Mouse (Mus musculus) layer of hippocampus, adult 18-20 months (tissue): ENCODE measurements at regions not wholly inside any gene's neighbourhood (a gene's known extent, or its start where the extent isn't known, plus 50 kb on each side); places are given as distances from the start of the nearest gene placed in this dataset.
"Not testable (repeated sequence)": the region's sequence is repeated elsewhere in the genome, so short reads cannot be mapped to it uniquely, and the experiment has no call there.

Source experiments
- DNase-seq, 2 experiments: peaks; one replicate each; pipeline ENCODE4 v3.0.0; 2022; ENCODE audit warnings: low spot score in 2 of 2

GRCm38 (mm10) chr8:18021196-18021595 lies 956.9 kb downstream of the Defb40 start:
- no peak for DNase-seq

- no peak for DNase-seq
These were observed 970.5 kb downstream of the Defb40 start for GRCm38 (mm10) chr8:18007567-18007966.

- DNase-seq = no peak
These were observed 972.4 kb downstream of the Defb40 start for GRCm38 (mm10) chr8:18005660-18006059.

- DNase-seq = no peak
These were observed 977.3 kb downstream of the Defb40 start for GRCm38 (mm10) chr8:18000750-18001149.

GRCm38 (mm10) chr8:17984779-17985178 lies 993.3 kb downstream of the Defb40 start:
- DNase-seq = no peak

GRCm38 (mm10) chr8:17948848-17949247 lies 1029.2 kb downstream of the Defb40 start:
- DNase-seq = no peak

GRCm38 (mm10) chr8:17948053-17948834 lies 1029.8 kb downstream of the Defb40 start:
- peak in 1 of 2 experiments; percentile 3 for DNase-seq

- no peak for DNase-seq
These were observed 1043.4 kb downstream of the Defb40 start for GRCm38 (mm10) chr8:17934696-17935095.

- no peak for DNase-seq
These were observed 1068.7 kb downstream of the Defb40 start for GRCm38 (mm10) chr8:17909316-17909715.

GRCm38 (mm10) chr8:17888598-17888997 lies 1089.5 kb downstream of the Defb40 start:
- not testable (repeated sequence) for DNase-seq

GRCm38 (mm10) chr8:17863388-17863787 lies 1114.7 kb downstream of the Defb40 start:
- DNase-seq = no peak
